Mouse (Mus musculus): Measurements from ENCODE around the gene Gm42420. TPM values are rescaled to one million over a fixed set of nuclear protein-coding genes. Genes with fewer than 3 reads are reported as not detected.

The Gm42420 gene
- polyA plus RNA-seq, 1 experiment from 2014 or later: 0.75 TPM

DNA sequence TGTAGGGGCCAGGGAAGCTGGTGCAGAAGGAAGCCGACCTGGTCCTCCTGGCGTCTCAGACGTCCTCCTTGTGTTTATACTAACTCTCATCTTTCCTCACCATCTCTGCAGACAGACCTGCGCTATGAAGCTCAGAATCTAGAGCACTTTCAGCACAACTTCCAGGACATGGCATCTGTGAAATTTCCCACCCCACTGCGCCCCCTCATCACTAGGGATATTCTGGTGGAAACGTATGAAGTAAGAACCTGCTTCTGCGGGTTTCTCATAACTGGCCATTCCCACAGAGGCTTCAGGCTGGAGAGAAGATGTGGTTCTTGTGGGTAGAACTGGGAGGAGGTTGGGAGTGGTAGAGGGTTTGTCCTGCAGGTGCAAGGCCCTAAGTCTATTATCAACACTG lies 6.0 kb upstream of the Gm42420 start:
- H3K4me1 ChIP-seq (ENCODE audit: insufficient read depth, low read depth, low read length): peaks cover 3% of the 10 kb centered on the region; the same call in 1 of the 2 replicates
- H3K9ac ChIP-seq (replicated peaks; ENCODE audit: low read depth): no peak overlapping the region
- no peak overlapping the region for H3K27ac ChIP-seq (ENCODE audit: low read length)
- H3K9me3 ChIP-seq (ENCODE audit: low read length): no peaks in the 10 kb centered on the region
- no peaks in the 10 kb centered on the region for H3K27me3 ChIP-seq (replicated peaks; ENCODE audit: insufficient read depth, low read length)
- H3K36me3 ChIP-seq (ENCODE audit: insufficient read depth, low read length): peaks cover 13% of the 10 kb centered on the region; the same call in 1 of the 2 replicates
- ATAC-seq (no peak), DNase-seq (ENCODE audit: low spot score) (no peak)
- H3K4me2 ChIP-seq (replicated peaks; ENCODE audit: low read depth, low read length): no peak overlapping the region
- 79% methylated on average over 7 of the region's 7 CpGs for WGBS
- TF ChIP-seq CTCF (IDR thresholded peaks at IDR 0.05) (no peak), EP300 (IDR thresholded peaks at IDR 0.05) (no peak)
- H3K4me3 ChIP-seq (ENCODE audit: low read depth, low read length): no peak overlapping the region

GRCm38 (mm10) chr6:39580558-39580957 lies 5.0 kb upstream of the Gm42420 start:
- Histone ChIP-seq H3K9ac (replicated peaks; ENCODE audit: low read depth) (no peak overlapping the region), H3K4me1 (ENCODE audit: insufficient read depth, low read depth, low read length) (no peaks in the 10 kb centered on the region), H3K9me3 (ENCODE audit: low read length) (no peaks in the 10 kb centered on the region), H3K27ac (ENCODE audit: low read length) (no peak overlapping the region), H3K27me3 (replicated peaks; ENCODE audit: insufficient read depth, low read length) (no peaks in the 10 kb centered on the region), H3K4me3 (ENCODE audit: low read depth, low read length) (no peak overlapping the region), H3K36me3 (ENCODE audit: insufficient read depth, low read length) (peaks cover 17% of the 10 kb centered on the region; the same call in 1 of the 2 replicates), H3K4me2 (replicated peaks; ENCODE audit: low read depth, low read length) (no peak overlapping the region)
- TF ChIP-seq CTCF (IDR thresholded peaks at IDR 0.05) (no peak), EP300 (IDR thresholded peaks at IDR 0.05) (no peak)
- WGBS: 71% methylated on average over 2 of the region's 2 CpGs
- no peak for ATAC-seq
- no peak for DNase-seq (ENCODE audit: low spot score)

GRCm38 (mm10) chr6:39581087-39581784 lies 4.3 kb upstream of the Gm42420 start:
- no peaks in the 10 kb centered on the region for H3K9me3 ChIP-seq (ENCODE audit: low read length)
- H3K4me1 ChIP-seq (ENCODE audit: insufficient read depth, low read depth, low read length): no peaks in the 10 kb centered on the region
- no peaks in the 10 kb centered on the region for H3K27me3 ChIP-seq (replicated peaks; ENCODE audit: insufficient read depth, low read length)
- H3K36me3 ChIP-seq (ENCODE audit: insufficient read depth, low read length): peaks cover 24% of the 10 kb centered on the region; the same call in 1 of the 2 replicates
- no peak overlapping the region for H3K9ac ChIP-seq (replicated peaks; ENCODE audit: low read depth)
- no peak for DNase-seq (ENCODE audit: low spot score)
- no peak for ATAC-seq
- H3K4me3 ChIP-seq (ENCODE audit: low read depth, low read length): no peak overlapping the region
- no peak overlapping the region for H3K27ac ChIP-seq (ENCODE audit: low read length)
- 84% methylated on average over 7 of the region's 7 CpGs for WGBS
- TF ChIP-seq EP300 (IDR thresholded peaks at IDR 0.05) (no peak), CTCF (IDR thresholded peaks at IDR 0.05) (no peak)
- no peak overlapping the region for H3K4me2 ChIP-seq (replicated peaks; ENCODE audit: low read depth, low read length)

- no peak for ATAC-seq
- H3K36me3 ChIP-seq (ENCODE audit: insufficient read depth, low read length): no peaks in the 10 kb centered on the region
- H3K4me2 ChIP-seq (replicated peaks; ENCODE audit: low read depth, low read length): peak overlapping the region; percentile 71
- WGBS: 81% methylated on average over 4 of the region's 4 CpGs
- no peak overlapping the region for H3K4me3 ChIP-seq (ENCODE audit: low read depth, low read length)
- H3K9ac ChIP-seq (replicated peaks; ENCODE audit: low read depth): no peak overlapping the region
- DNase-seq (ENCODE audit: low spot score): no peak
- no peak overlapping the region for H3K27ac ChIP-seq (ENCODE audit: low read length)
- H3K9me3 ChIP-seq (ENCODE audit: low read length): no peaks in the 10 kb centered on the region
- H3K27me3 ChIP-seq (replicated peaks; ENCODE audit: insufficient read depth, low read length): no peaks in the 10 kb centered on the region
- TF ChIP-seq CTCF (IDR thresholded peaks at IDR 0.05): no peak
- no peak for TF ChIP-seq EP300 (IDR thresholded peaks at IDR 0.05)
- H3K4me1 ChIP-seq (ENCODE audit: insufficient read depth, low read depth, low read length): peaks cover 6% of the 10 kb centered on the region
Measured at GRCm38 (mm10) chr6:39591481-39591880, 5.9 kb downstream of the Gm42420 start.

- peak within 1 kb of the TSS; percentile 82 for H3K9ac ChIP-seq (replicated peaks; ENCODE audit: low read depth)
- peaks cover 2% of the 10 kb centered on the region; the same call in 1 of the 2 replicates for H3K36me3 ChIP-seq (ENCODE audit: insufficient read depth, low read length)
- peak within 1 kb of the TSS; percentile 71 for H3K4me2 ChIP-seq (replicated peaks; ENCODE audit: low read depth, low read length)
- peak; percentile 96 for DNase-seq (ENCODE audit: low spot score)
- H3K9me3 ChIP-seq (ENCODE audit: low read length): no peaks in the 10 kb centered on the region
- peak within 1 kb of the TSS; percentile 79 for H3K27ac ChIP-seq (ENCODE audit: low read length)
- peak within 1 kb of the TSS; percentile 87 for H3K4me3 ChIP-seq (ENCODE audit: low read depth, low read length)
- TF ChIP-seq CTCF (IDR thresholded peaks at IDR 0.05) (no peak), EP300 (IDR thresholded peaks at IDR 0.05) (no peak)
- 2% methylated on average over 56 of the region's 56 CpGs for WGBS
- peak; percentile 99 for ATAC-seq
- H3K27me3 ChIP-seq (replicated peaks; ENCODE audit: insufficient read depth, low read length): no peaks in the 10 kb centered on the region
- H3K4me1 ChIP-seq (ENCODE audit: insufficient read depth, low read depth, low read length): peaks cover 6% of the 10 kb centered on the region
Measured at GRCm38 (mm10) chr6:39592401-39593214, 7.1 kb downstream of the Gm42420 start, which contains the start of gene Ndufb2. Gene Ndufb2 (plus strand): TSS chr6:39592574.

DNA sequence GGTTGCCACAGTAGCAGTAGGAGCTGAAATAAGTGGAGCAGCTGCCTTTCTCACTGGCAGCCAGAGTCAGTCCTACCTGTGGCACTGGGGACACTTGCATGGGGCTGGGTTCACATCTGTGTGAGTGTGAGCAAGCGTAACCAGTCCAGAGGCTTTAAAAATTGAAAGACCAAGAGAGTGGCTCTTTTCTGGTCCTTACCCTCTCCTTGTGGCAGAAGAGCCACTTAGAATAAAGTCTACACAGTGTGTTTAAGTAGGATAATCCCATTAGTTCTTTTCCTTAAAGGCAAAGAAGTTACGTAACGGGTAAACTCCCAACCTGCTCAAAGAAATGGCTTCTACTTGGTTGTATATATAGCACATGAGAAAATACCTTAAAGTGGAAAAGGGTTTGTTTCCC lies 15.3 kb downstream of the Gm42420 start:
- 50% methylated on average over 3 of the region's 3 CpGs for WGBS
- peak; percentile 90 for ATAC-seq

More for the DNA sequence above, 15.3 kb downstream of the Gm42420 start:
- Histone ChIP-seq H3K9me3 (ENCODE audit: low read length) (no peaks in the 10 kb centered on the region), H3K36me3 (ENCODE audit: insufficient read depth, low read length) (peaks cover 19% of the 10 kb centered on the region; the same call in 1 of the 2 replicates), H3K4me3 (ENCODE audit: low read depth, low read length) (no peak overlapping the region), H3K27me3 (replicated peaks; ENCODE audit: insufficient read depth, low read length) (no peaks in the 10 kb centered on the region), H3K9ac (replicated peaks; ENCODE audit: low read depth) (no peak overlapping the region), H3K27ac (ENCODE audit: low read length) (no peak overlapping the region), H3K4me1 (ENCODE audit: insufficient read depth, low read depth, low read length) (no peaks in the 10 kb centered on the region), H3K4me2 (replicated peaks; ENCODE audit: low read depth, low read length) (no peak overlapping the region)
- peak; percentile 69 for DNase-seq (ENCODE audit: low spot score)
- no peak for TF ChIP-seq EP300 (IDR thresholded peaks at IDR 0.05)
- TF ChIP-seq CTCF (IDR thresholded peaks at IDR 0.05): no peak
